Mouse (Mus musculus) ES-E14 (cell line): Measurements from ENCODE around the gene Ldha. TPM values are rescaled to one million over a fixed set of nuclear protein-coding genes. Genes with fewer than 3 reads are reported as not detected.
"Not testable (repeated sequence)": the region's sequence is repeated elsewhere in the genome, so short reads cannot be mapped to it uniquely, and the experiment has no call there.

Experiments
- DNase-seq: peaks from one replicate; pipeline ENCODE4 v3.0.0-alpha.2; 2013; ENCODE audit warnings: low read depth, low spot score
- H3K27ac ChIP-seq: 2 replicates; pipeline ENCODE4 v1.5.1; 2012; ENCODE audit warnings: low read depth, mild to moderate bottlenecking, low read length, moderate library complexity, mixed read lengths; ENCODE audit not compliant: poor library complexity, insufficient read depth, severe bottlenecking
- H3K36me3 ChIP-seq: 2 replicates; pipeline ENCODE4 v1.6.1; 2012; ENCODE audit warnings: mild to moderate bottlenecking, low read length, moderate library complexity, mixed read lengths; ENCODE audit not compliant: control insufficient read depth, poor library complexity, insufficient read depth, severe bottlenecking
- H3K4me1 ChIP-seq, 2 experiments: fragments of 150-350 bp in 1 of 2; sonication (generic) in 1 of 2; 2 replicates each; pipeline ENCODE4 v1.6.1; 2012; ENCODE audit warnings: low read length in 2 of 2, mild to moderate bottlenecking in 1 of 2, mixed read lengths in 1 of 2; ENCODE audit not compliant: control insufficient read depth in 2 of 2, insufficient read depth in 2 of 2, poor library complexity in 1 of 2
- H3K4me3 ChIP-seq, 2 experiments: fragments of 150-350 bp in 1 of 2; sonication (generic) in 1 of 2; 2 replicates each; pipeline ENCODE4 v1.5.1; 2012; ENCODE audit warnings: low read length in 2 of 2, low read depth in 1 of 2, mild to moderate bottlenecking in 1 of 2, mixed read lengths in 1 of 2; ENCODE audit not compliant: insufficient read depth in 1 of 2, poor library complexity in 1 of 2, severe bottlenecking in 1 of 2
- H3K9ac ChIP-seq: 2 replicates; pipeline ENCODE4 v1.6.1; 2012; ENCODE audit warnings: low read depth, mild to moderate bottlenecking, low read length, mixed read lengths; ENCODE audit not compliant: poor library complexity, insufficient read depth, severe bottlenecking
- H3K9me3 ChIP-seq: fragments of 150-350 bp; sonication (generic); 2 replicates; pipeline ENCODE4 v1.6.1; 2012; ENCODE audit warnings: low read depth, mild to moderate bottlenecking, low read length; ENCODE audit not compliant: control insufficient read depth, insufficient read depth
- CHD2 ChIP-seq: IDR thresholded peaks from 2 replicates; pipeline ENCODE4 v1.6.1; 2014; ENCODE audit warnings: mild to moderate bottlenecking, low read depth, low read length, inconsistent platforms
- HCFC1 ChIP-seq: IDR thresholded peaks from 2 replicates; pipeline ENCODE4 v1.6.1; 2012; ENCODE audit warnings: low read length, inconsistent platforms, borderline replicate concordance; ENCODE audit not compliant: insufficient read depth
- MAFK ChIP-seq: IDR thresholded peaks from 2 replicates; pipeline ENCODE4 v1.6.1; 2014; ENCODE audit warnings: mild to moderate bottlenecking, low read depth, low read length, inconsistent platforms; ENCODE audit not compliant: insufficient read depth
- ZC3H11A ChIP-seq: IDR thresholded peaks from 2 replicates; pipeline ENCODE4 v1.6.1; 2012; ENCODE audit warnings: low read depth, mild to moderate bottlenecking, inconsistent platforms, low read length, borderline replicate concordance
- ZNF384 ChIP-seq: IDR thresholded peaks from 2 replicates; pipeline ENCODE4 v1.6.1; 2012; ENCODE audit warnings: low read depth, low read length, inconsistent platforms
- in situ Hi-C, 2 experiments: fragments of 600-800 bp; cut with MboI; formaldehyde crosslinking; loops; one replicate each; pipeline ENCODE4 v1.15.1; 2025; ENCODE audit warnings: low sequenced_read_pairs in 2 of 2, inconsistent platforms in 1 of 2; ENCODE audit not compliant: unreplicated experiment in 2 of 2
- total RNA-seq: library from RNA; depleted of rRNA; stranded (reverse); fragments of 300-350 nt; gene quantifications from 2 replicates; pipeline ENCODE4 v1.2.3, GENCODE M21; 2012

Ldha gene
- total RNA-seq, 1 experiment = 621 TPM

- peaks cover 0 to 2% of the 10 kb centered on the region in 2 experiments; a peak in 2 of 4 replicates for H3K4me1 ChIP-seq
- no peak overlapping the region for H3K27ac ChIP-seq
- H3K36me3 ChIP-seq = peaks cover 8% of the 10 kb centered on the region
- no peak overlapping the region for H3K9ac ChIP-seq
- no peak overlapping the region for H3K4me3 ChIP-seq
- no peak for DNase-seq
- H3K9me3 ChIP-seq = no peaks in the 10 kb centered on the region
- no peak for TF ChIP-seq HCFC1
- TF ChIP-seq CHD2 = no peak
- TF ChIP-seq ZNF384 = no peak
- no peak for TF ChIP-seq MAFK
- no peak for TF ChIP-seq ZC3H11A
- in situ Hi-C loops = no loop called here
Observed at GRCm38 (mm10) chr7:46827803-46828184, 13.5 kb upstream of the Ldha start.

GRCm38 (mm10) chr7:46829911-46830310 lies 11.4 kb upstream of the Ldha start:
- no peaks in the 10 kb centered on the region for H3K36me3 ChIP-seq
- no peak overlapping the region for H3K4me3 ChIP-seq
- no peak for TF ChIP-seq MAFK
- no peak for TF ChIP-seq ZC3H11A
- TF ChIP-seq HCFC1 = no peak
- no peak for TF ChIP-seq CHD2
- no peak for TF ChIP-seq ZNF384
- H3K4me1 ChIP-seq = peaks cover 0 to 2% of the 10 kb centered on the region in 2 experiments; a peak in 2 of 4 replicates
- no peak overlapping the region for H3K27ac ChIP-seq
- no peak for DNase-seq
- H3K9ac ChIP-seq = no peak overlapping the region
- in situ Hi-C loops = no loop called here
- H3K9me3 ChIP-seq = no peaks in the 10 kb centered on the region

- peaks cover 2 to 3% of the 10 kb centered on the region in 2 experiments; a peak in 2 of 4 replicates for H3K4me1 ChIP-seq
- no peak overlapping the region for H3K4me3 ChIP-seq
- no peak for TF ChIP-seq ZC3H11A
- TF ChIP-seq HCFC1 = no peak
- no peak for TF ChIP-seq CHD2
- no peak for TF ChIP-seq ZNF384
- TF ChIP-seq MAFK = no peak
- no peak overlapping the region for H3K27ac ChIP-seq
- DNase-seq = no peak
- H3K9ac ChIP-seq = no peak overlapping the region
- no peaks in the 10 kb centered on the region for H3K36me3 ChIP-seq
- no peaks in the 10 kb centered on the region for H3K9me3 ChIP-seq
- in situ Hi-C loops = no loop called here
Observed at GRCm38 (mm10) chr7:46830799-46831590, 10.3 kb upstream of the Ldha start.

GRCm38 (mm10) chr7:46831693-46832092 lies 9.6 kb upstream of the Ldha start:
- Histone ChIP-seq H3K4me1 (peaks cover 2 to 4% of the 10 kb centered on the region in 2 experiments; a peak in 2 of 4 replicates), H3K9me3 (no peaks in the 10 kb centered on the region), H3K36me3 (no peaks in the 10 kb centered on the region), H3K9ac (no peak overlapping the region), H3K4me3 (no peak overlapping the region), H3K27ac (no peak overlapping the region)
- no peak for DNase-seq
- TF ChIP-seq ZC3H11A (no peak), MAFK (no peak), CHD2 (no peak), ZNF384 (no peak), HCFC1 (no peak)
- in situ Hi-C loops = no loop called here

- H3K36me3 ChIP-seq, DNase-seq, H3K9ac ChIP-seq, H3K9me3 ChIP-seq, H3K4me3 ChIP-seq, in situ Hi-C loops, H3K27ac ChIP-seq, H3K4me1 ChIP-seq: not testable (repeated sequence)
Observed at GRCm38 (mm10) chr7:46832112-46832810, 9.0 kb upstream of the Ldha start.
